Mouse (Mus musculus): Measurements from ENCODE around the gene Rbbp4.

- TF ChIP-seq CTCF (IDR thresholded peaks at IDR 0.05; ENCODE audit: control insufficient read depth, insufficient read depth, low read length) (no peak), POLR2A (IDR thresholded peaks at IDR 0.05; ENCODE audit: borderline replicate concordance, control insufficient read depth, low read depth, low read length) (no peak)
Measured at GRCm38 (mm10) chr4:129339743-129340142, 4.6 kb upstream of the Rbbp4 start.

Measured in bone marrow, adult 2 months (tissue).